Mouse (Mus musculus): ENCODE results near the gene Mgmt.

The Mgmt gene

DNA sequence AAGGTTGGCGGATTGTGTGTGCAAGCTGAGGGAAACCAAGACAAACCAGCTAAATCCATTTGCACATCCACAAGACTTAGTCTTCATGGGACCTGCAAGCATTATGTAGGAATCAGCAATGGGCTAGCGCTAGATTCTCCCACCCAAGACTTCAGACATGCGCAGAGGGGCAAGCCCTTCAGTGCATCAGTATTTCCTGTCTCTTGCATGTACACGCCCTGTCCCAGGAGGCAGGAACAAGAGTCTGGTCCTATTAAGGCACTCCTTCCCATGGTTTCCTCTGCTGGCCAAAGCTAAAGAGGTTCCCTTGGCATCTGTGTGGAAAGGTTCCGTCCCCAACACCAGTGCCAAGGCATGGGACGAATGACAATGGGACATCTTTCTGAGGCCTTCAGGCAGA, 166.7 kb downstream of the Mgmt start:
- no peak for DNase-seq (ENCODE audit: low spot score in 2 of 2)

DNA sequence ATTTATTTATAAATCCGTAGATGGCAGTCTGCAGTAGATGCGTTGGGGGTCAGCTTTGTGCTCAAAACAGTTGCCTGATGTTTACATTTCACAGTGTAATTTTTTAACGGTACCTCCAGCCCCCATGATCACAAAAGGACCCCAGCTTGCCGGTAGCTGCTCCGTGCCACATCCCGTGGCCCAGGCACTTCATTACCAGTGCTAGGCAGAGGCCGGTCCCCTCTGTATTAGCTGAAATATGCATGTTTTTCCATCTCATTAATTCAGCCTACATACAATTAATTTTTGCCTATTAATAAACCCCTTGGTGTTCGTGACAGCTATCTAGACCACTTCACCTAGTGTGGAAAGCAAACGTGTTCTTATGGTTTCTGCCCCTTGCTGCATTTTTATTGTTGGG, 169.8 kb downstream of the Mgmt start:
- DNase-seq (ENCODE audit: low spot score in 2 of 2), result no peak

DNA sequence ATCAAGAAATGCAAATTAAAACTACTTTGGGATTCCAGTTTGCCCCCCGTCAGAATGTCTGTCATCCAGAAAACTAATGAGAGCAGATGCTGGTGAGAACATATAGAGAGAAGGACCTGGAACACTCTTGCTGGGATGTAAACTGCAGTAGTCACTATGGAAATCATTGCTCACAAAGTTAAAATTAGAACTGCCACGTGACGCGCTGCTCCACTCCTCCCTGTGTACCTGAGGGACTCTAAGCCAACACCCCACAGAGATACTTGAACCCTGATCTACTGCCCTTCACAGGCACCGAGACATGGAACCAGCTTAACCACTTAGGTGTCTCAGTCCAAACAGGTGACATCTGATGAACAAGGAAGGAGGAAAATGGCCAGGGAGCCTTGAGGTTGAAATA, 171.0 kb downstream of the Mgmt start:
- no peak for DNase-seq (ENCODE audit: low spot score in 2 of 2)

DNA sequence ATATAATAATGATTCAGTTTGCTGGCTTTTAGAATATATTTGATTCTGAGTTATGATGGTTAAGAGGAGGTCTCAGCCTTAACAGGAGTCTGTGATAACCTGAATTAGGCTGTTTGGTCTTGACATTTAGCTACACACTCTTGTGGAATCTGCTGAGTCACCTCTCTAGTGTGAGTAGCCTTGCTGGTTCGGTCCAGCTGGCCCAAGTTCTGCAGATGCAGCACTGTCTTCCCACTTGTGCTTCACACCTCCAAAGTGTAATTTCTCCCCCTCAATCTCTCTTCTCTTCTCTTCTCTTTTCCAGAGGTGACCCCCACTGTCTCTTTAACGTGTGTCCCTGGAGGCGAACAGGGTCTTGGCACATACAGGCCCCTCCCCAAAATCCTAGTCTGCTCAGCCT, 171.8 kb downstream of the Mgmt start:
- DNase-seq (ENCODE audit: low spot score in 2 of 2), result no peak

DNA sequence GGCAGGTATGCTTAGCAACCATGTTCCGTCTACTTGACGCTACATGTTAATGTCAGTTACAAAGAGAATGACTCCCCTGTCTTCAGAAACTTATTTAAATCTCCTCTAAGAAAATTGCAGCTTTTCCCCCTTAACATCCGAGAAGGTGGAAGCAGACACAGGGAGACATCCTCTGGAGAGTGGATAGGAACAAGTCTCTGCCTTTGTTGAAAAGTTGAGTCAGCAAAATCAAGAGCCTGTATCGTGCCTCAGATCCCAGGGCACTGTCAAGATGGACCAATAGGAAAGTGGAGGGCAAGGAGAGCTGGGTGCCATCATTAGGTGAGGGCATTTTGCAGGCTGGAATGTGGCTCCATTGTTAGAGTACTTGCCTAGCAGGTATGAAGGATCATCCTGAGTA, 172.6 kb downstream of the Mgmt start:
- DNase-seq (ENCODE audit: low spot score in 2 of 2), result no peak

DNA sequence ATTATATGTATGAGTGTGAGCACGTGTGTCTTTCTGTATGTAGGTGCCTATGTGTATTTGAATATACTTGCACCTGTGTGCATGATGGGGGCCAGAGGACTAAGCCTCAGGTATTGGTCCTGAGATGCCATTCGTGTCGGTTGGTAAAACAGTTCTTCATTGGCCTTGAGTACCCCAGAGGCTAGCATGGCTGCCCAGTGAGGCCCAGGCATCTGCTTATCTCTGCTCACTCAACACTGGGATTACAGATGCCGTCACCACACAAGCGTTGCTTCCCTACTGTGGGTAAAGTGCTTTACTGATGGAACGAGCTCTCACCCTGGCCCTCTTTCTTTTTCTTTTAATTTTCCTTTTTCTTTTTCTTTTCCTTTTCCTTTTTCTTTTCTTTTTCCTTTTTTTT, 173.3 kb downstream of the Mgmt start:
- DNase-seq (ENCODE audit: low spot score in 2 of 2), result no peak

DNA sequence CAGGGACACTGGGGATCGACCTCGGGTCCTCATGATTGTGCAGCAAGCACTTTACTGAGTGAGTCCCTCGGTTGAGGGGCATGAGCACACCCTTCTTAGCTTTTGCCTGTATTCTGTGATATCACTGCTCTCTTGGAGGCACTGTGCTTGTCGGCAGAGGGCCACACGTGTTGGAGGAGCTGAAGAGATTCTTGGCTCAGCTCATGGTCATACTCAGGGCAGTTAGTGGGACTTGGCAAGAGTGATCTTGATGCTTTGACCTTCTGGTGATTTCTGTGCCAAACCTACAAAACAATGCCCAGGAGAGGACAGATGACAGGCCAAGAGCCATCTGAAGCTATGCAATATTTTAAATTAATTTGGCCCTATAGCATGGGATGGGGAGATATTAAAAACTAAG, 174.4 kb downstream of the Mgmt start:
- no peak for DNase-seq (ENCODE audit: low spot score in 2 of 2)

DNA sequence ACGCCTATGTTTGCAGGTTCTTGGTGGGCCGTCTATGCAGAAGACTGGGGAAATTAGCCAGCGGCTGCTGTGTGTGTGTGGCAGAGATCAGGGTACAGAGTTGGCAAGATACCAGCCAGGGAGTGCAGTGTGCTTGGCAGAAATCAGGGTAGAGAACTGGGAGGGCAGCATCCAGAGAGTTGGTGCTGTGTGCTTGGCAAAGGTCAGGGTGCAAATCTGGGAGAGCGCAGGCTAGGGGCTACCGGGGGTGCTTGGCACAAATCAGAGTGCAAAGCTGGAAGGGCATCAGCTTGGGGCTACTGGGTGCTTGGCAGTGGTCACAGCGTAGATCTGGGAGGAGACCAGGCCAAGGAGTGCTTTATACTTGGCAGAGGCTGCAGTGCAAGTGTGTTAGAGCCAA, 175.4 kb downstream of the Mgmt start:
- DNase-seq (ENCODE audit: low spot score in 2 of 2), result no peak

DNA sequence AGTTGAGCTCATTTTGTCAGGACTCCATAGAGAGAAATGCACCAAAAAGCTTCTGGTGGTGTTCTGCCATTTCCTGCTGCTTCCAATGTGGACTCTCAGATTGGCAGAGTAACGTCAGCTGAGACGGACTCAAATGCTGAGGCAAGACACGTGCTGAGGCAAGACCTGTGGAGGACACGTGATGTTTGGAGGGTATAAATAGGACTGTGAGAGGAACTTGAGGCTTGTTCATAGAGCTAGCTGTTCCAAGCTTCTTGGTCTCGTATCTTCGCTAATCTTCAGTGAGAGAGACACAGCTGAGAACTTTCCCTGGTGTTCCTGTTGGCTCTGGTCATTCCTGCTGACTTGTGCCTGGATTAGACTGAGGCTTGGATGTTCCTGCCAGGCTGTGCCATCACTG, 176.9 kb downstream of the Mgmt start:
- DNase-seq (ENCODE audit: low spot score in 2 of 2), result no peak

DNA sequence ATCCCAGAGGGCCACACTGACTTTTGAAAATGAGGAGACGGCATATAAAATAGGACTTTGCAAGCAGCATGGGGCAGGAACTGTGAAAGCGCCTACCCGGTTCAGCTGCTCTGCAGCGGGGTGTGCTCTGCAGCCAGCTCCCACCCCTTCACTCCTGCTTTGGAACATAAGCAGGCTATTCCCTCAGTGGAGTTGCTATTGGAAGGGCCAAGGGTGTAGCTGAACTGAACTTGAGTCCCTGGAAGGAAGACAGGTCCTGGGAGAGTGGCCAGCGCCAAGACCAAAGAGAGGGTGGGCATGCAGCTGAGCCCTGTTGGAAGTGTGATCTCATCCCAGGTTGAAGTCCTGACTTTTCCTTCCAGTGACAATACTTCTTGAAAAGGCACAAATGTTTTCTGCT, 179.5 kb downstream of the Mgmt start:
- DNase-seq (ENCODE audit: low spot score in 2 of 2), result no peak

DNA sequence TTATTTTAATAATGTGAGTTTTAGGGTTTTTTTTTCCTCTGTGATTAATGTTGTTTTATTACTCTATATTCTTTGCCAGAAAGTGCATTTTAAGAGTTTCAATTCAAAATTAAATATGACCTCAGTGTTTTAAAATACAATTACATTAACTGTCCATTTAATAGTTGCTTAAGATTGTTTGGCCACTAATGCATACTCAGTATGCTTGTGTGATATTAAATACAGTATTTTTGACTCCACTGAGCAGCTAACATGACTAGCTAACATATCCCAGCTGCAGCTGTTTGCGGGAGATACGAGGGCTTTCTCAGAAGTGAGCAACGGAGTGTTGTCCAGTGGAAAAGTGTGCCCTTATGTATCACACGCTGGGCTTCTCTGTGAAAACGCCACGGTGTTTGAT, 179.9 kb downstream of the Mgmt start:
- DNase-seq (ENCODE audit: low spot score in 2 of 2), result no peak

DNA sequence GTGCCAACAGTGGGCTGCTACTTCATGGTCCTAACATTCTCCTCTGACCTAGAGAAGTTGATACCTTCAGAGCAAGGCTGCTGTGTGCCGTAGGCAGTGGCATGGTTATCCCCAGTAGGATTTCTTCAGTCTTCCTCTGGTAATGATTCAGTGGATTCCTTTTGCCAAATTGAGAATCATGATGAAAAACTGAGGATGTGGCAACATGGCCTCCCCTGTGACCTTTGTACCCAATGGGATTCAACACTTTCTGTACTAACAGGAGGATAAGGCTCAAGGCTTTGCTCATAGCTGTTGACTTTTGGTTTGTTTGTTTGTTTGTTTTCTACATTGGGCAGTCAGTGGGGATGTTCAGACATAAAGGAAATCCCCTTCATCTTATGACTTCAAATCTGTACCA, 180.9 kb downstream of the Mgmt start:
- DNase-seq (ENCODE audit: low spot score in 2 of 2), result no peak

DNA sequence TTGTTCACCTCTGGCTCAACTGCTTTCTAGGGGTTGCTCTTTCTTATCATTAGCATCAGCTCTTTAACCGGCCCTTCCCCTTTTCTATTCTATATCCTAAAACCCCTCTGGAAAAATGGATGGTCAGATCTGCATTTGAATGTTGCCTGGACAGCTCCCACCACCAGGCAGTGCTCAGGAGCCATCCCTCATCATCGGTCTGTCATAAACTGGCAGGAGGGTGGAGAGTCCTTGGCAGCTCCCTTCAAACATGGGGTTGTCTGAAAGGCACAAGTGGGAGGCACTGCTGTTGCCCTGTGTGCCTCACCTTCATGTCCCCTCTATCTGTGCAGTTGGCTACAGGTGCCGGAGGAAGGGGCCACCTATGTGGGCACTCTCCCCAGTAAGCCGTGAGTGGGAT, 185.8 kb downstream of the Mgmt start:
- no peak for DNase-seq (ENCODE audit: low spot score in 2 of 2)

DNA sequence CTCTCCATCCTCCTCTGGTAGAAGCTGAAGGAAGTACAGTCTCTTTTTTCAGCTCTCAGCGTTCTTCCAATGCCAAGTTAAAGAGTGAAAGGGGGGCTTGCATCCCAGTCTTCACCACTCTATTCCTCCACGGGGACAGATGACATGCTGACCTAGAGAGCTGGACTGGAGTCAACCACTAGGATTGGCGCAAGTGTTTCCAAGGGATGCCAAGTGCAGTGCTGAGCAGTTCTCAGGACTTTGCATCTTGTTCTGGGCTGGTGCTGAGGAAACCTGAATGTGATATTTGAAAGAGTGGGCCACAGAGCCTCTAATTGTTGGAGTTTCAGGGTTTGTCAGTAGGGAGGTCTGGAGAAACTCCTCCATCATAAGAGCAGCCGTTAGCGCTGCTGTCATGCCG, 187.8 kb downstream of the Mgmt start:
- DNase-seq (ENCODE audit: low spot score in 2 of 2), result no peak

DNA sequence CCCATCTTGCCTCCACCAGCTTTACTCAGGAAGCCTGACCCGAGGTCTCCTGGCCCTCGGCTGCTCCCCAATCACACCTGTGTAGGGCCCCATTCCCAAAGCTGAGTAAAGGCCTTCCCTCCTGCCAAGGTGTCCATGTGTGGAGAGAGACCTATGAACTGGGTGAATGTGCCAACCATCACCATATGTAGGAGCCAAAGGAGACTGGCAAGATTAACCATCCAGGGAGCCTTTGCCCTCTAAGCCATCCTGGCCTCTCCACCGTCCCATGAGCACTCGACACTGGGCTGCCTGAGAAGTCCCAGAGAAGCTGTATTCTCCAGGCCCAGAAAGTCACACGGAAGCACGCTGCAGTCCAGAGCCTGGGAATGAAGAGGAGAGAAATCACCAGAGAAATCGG, 190.2 kb downstream of the Mgmt start:
- no peak for DNase-seq (ENCODE audit: low spot score in 2 of 2)

DNA sequence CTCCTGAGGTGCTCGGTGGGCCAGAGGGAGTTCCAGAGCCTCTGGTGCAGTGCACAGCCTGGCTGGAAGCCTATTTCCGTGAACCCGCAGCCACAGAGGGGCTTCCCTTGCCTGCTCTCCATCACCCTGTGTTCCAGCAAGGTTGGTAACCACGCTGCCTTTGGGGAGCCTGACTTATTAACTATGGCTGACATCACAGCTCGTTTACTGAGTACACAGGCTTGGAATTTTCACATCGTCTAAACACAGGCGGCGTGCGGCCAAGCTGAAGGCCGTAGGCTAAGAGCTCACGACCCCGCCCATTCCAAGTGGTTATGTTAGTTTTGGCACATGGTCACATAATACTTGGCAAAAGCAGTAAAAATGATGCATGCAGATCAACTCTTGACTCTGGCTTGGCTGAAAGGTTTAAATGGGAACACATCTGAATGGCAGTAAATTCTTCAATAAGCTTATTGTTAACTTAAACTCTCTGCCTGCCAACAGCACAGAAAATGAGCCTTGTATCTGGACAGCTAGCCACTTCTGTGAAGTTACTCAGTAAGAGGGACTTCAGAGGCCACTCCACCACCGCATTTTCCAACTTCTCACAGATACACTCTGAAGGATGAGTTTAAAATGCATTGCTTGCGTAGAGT, 191.7 kb downstream of the Mgmt start:
- DNase-seq (ENCODE audit: low spot score in 2 of 2), result no peak

DNA sequence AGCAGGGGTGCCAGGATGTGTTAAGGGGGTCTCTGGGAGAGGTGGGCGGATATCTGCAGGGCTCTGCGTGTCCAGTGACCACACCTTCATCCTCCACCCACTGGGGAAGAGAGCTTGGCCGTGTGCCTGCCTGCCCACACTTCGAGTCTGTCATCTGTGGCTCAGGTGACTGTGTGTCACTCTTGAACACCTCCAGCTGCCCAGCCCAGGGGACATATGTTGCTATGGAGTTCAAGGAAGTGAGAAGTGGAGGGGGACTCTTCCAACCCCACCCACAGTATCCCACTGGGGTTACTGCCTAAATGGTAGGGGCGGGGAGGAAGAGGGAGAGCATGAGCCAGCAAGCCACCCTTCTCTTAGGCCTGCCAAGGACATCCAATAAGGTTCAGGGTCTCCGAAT, 192.7 kb downstream of the Mgmt start:
- DNase-seq (ENCODE audit: low spot score in 2 of 2), result no peak

DNA sequence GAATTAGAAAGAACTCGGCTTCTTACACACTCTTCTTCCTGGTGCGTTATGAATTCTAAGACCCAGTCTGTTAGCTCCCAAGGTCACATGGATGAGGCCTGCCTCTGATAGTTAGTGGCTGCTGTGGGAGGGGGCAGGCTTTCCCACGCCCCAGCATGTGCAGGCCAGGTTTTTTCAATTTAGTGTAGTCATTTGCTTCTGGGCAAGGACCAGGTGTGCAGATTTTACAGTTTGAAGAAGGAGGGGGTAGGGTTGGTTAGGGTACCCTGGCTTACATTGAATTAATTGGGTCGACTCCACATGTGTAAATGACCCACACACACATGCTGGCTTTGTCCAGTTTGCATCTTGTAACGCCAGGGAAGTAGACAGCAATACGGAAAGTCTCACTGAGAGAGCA, 193.7 kb downstream of the Mgmt start:
- no peak for DNase-seq (ENCODE audit: low spot score in 2 of 2)

DNA sequence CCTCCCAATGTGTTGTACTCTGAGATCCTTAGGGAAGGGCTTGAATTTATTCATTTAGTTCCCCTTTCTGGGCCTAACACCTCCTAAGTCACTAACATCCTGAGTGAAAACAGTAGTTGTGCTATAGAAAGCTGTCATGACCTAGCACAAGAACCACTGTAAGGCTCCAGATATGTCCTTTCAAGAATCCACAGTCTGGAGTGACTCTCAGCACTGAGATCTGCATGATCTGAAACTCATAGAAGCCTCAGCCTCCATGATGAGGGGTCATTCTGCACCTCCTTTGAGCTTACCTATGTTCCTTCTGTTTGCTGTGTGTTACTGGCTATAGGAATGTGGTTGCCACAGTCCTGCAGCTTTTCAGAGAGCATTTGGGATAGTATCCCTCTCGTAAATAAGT, 200.1 kb downstream of the Mgmt start:
- DNase-seq (ENCODE audit: low spot score in 2 of 2), result no peak

DNA sequence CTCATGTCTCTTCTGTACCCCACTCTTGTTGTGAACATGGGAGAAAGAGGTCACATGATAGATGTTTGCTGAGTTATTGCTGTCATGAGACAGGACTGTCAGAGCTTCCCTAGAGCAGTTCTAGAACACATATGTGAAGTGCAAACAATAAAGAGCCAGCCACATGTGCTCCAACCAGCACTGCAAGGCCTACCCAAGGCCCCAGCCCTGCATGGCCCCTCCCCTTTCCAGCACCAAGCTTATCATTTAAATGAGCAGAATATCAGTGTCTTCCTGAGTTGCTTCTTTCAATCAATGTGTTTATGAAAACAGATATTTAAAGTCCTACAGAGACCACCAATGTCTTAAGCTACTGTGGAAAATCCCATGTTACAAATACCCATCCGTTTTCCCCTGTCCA, 201.3 kb downstream of the Mgmt start:
- DNase-seq (ENCODE audit: low spot score in 2 of 2), result no peak

DNA sequence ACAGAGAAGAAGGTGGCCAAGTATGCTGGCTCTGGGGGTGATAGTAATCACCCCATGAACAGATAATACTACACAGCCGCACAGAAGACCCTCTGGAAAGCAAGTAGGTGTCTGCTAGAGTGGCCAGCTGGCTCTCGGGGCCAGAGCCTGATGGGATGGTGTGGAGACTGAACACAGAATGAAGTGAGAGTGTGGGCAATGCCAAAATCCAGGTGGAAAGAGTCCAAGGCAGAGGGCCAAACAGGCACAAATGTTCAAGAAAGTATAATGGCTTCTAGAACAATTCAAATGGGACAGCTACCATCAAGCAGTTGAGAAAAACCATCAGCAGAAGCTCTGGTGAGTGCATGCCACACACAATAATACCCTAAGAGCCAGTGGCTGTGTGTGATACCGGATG, 205.4 kb downstream of the Mgmt start:
- no peak for DNase-seq (ENCODE audit: low spot score in 2 of 2)

DNA sequence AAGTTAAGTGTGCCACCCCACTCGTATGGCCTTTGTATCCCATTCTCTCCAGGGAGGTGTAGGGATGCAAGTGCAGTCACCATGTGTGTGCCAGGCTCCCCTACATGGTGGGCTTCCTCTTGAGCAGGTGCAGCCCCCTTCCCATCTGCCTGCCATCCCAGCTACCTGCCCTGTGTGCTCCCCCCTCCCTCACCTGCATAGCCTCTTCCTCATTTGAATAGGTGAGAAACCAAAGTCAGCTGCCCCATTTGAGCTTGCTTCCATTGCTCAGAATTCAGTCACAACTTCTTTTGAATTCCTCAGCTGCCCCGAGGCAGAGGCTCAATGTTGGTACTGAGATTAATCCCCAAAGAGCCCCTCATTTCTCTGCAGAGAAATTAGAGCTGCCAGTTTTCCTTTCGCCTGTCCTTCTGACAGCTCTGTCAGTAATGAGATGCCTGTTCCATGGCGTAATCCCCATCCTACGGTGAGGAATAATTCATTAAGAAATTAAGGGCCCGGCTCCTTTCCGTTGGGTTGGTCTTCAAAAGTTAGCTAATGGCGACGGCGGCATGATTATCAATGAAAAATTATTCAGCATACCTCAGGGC, 208.3 kb downstream of the Mgmt start:
- DNase-seq (ENCODE audit: low spot score in 2 of 2), result no peak

DNA sequence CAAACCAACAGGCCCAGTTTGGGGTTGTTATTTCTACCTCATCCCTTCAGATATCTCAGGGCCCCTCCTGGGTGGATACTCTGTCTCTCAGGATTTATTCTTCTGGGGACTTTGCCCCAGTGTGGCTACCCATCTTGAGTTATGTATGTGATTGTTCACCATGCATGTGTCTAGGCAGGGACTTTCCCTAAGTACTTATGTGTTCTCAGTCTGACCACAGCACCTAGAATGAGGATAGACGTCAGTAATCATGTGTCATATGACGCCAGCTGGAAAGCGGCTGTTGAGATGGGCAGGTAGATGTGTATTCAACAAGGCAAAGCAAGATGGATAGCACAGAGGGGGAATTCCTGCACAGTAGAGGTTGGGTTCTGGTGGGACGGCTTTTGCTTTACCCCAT, 217.7 kb downstream of the Mgmt start:
- DNase-seq (ENCODE audit: low spot score in 2 of 2), result no peak

DNA sequence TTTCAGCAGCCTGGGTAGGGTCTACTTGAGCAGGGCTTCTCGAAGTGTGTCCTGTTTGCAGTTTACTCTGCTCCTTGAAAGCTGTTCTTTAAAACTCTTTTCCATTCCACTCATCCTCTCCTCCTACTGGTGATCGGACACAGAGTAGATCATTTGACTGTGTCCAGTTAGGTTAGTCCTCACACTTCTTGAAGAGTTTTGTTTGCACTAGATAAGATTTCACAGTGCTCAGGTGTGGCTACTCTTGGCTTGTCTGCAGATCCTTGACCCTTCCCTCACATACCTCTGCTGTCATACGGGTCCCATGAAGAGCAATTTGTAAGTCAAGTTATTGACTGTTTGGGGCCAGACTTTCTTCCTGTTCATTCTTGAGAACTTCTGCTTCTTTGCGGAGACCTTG, 221.8 kb downstream of the Mgmt start:
- no peak for DNase-seq (ENCODE audit: low spot score in 2 of 2)
